Mouse (Mus musculus) bone marrow macrophage, adult 2 months (primary cell): ENCODE measurements around the gene Gm45521.

ENCODE experiments used
- CTCF ChIP-seq: IDR thresholded peaks from 2 replicates; pipeline ENCODE4 v1.5.1; 2012; ENCODE audit warnings: low read depth, mild to moderate bottlenecking, low read length, moderate library complexity
- POLR2A ChIP-seq: IDR thresholded peaks from 2 replicates; pipeline ENCODE4 v1.6.1; 2012; ENCODE audit warnings: mild to moderate bottlenecking, low read depth, low read length, borderline replicate concordance

DNA sequence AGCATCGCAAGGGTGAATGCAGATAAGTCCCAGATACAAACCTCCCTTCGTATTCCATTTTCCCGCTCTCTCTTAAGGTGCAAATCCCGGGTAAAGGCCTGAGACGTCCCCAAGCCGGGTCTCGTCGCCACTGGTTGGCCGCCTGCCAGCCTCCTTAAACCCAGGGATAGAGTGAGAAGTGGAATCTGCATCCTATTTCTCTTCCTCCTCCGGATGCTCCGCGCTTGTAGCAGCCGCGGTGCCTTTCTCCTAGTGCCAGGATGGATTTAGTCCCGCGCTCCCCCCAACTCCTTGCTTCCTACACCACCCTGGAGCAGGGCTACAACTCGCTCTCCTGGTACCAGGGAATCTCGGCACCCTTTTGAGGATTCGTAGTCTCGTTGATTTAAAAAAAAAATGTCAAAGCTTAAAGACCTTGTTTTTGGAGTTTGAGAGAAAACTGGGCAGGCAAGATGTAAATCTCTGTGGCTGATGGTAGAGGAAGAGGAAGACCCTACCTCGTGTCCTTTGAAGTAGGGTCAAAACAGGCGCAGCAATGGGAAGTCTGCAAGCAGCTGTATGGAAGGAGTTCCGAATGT lies 46.1 kb downstream of the Gm45521 start:
- no peak for TF ChIP-seq CTCF
- TF ChIP-seq POLR2A = no peak
